Mouse (Mus musculus) liver, postnatal 0 days (tissue): ENCODE data around the gene Ajm1.

Experiments used
- CTCF ChIP-seq: sonication (generic); IDR thresholded peaks from 2 replicates; pipeline ENCODE4 v1.5.1; 2016; ENCODE audit warnings: antibody characterized with exemption, low read depth
- EP300 ChIP-seq: IDR thresholded peaks from 2 replicates; pipeline ENCODE4 v1.6.1; 2016; ENCODE audit warnings: antibody characterized with exemption, low read depth, mild to moderate bottlenecking

GRCm38 (mm10) chr2:25625986-25626385 lies 44.4 kb upstream of the Ajm1 start:
- no peak for TF ChIP-seq CTCF
- TF ChIP-seq EP300 = no peak
